Mouse (Mus musculus) myocyte (in vitro differentiated cells): ENCODE results near the gene Gm13090. TPM values are rescaled to one million over a fixed set of nuclear protein-coding genes. Genes with fewer than 3 reads are reported as not detected.

Experiments
- H3K27me3 ChIP-seq: one replicate; pipeline ENCODE4 v1.6.1; 2011; ENCODE audit not compliant: control insufficient read depth, insufficient read depth, insufficient read length
- H3K36me3 ChIP-seq: one replicate; pipeline ENCODE4 v1.6.1; 2011; ENCODE audit not compliant: control insufficient read depth, insufficient read depth
- H3K4me2 ChIP-seq: one replicate; pipeline ENCODE4 v1.6.1; 2011; ENCODE audit warnings: low read depth, control low read depth
- H3K4me3 ChIP-seq: one replicate; pipeline ENCODE4 v1.5.1; 2011; ENCODE audit warnings: mild to moderate bottlenecking, control low read depth, moderate library complexity
- H3K79me2 ChIP-seq: one replicate; pipeline ENCODE4 v1.6.1; 2011; ENCODE audit not compliant: control insufficient read depth, insufficient read depth
- H3ac ChIP-seq: one replicate; pipeline ENCODE4 v1.6.1; 2011; ENCODE audit not compliant: control insufficient read depth, insufficient read length
- CEBPB ChIP-seq: IDR thresholded peaks from 2 replicates; pipeline ENCODE4 v1.6.1; 2011; ENCODE audit warnings: mild to moderate bottlenecking, moderate library complexity; ENCODE audit not compliant: poor library complexity, insufficient read depth, severe bottlenecking
- E2F4 ChIP-seq: IDR thresholded peaks from one replicate; pipeline ENCODE4 v1.6.1; 2011; ENCODE audit warnings: mild to moderate bottlenecking, control low read depth, moderate library complexity; ENCODE audit not compliant: insufficient read depth
- MAX ChIP-seq: IDR thresholded peaks from one replicate; pipeline ENCODE4 v1.6.1; 2011; ENCODE audit warnings: low read depth, mild to moderate bottlenecking, control low read depth
- MYOD1 ChIP-seq, 3 experiments: IDR thresholded peaks; one replicate each; pipeline ENCODE4 v1.6.1; 2011; ENCODE audit warnings: control low read depth in 2 of 3, low read depth in 2 of 3, mild to moderate bottlenecking in 2 of 3, moderate library complexity in 1 of 3; ENCODE audit not compliant: insufficient read length in 2 of 3, control insufficient read depth in 1 of 3
- MYOG ChIP-seq, 3 experiments: IDR thresholded peaks; one replicate each; pipeline ENCODE4 v1.6.1; 2011; ENCODE audit warnings: control low read depth in 2 of 3, low read depth in 2 of 3, mild to moderate bottlenecking in 2 of 3; ENCODE audit not compliant: insufficient read length in 2 of 3, control insufficient read depth in 1 of 3, insufficient read depth in 1 of 3
- POLR2A ChIP-seq: IDR thresholded peaks from one replicate; pipeline ENCODE4 v1.6.1; 2011; ENCODE audit warnings: low read depth, mild to moderate bottlenecking, control low read depth, moderate library complexity; ENCODE audit not compliant: insufficient read length
- POLR2AphosphoS2 ChIP-seq: IDR thresholded peaks from one replicate; pipeline ENCODE4 v1.6.1; 2011; ENCODE audit warnings: low read depth, control low read depth; ENCODE audit not compliant: insufficient read length
- REST ChIP-seq: IDR thresholded peaks from one replicate; pipeline ENCODE4 v1.6.1; 2011; ENCODE audit warnings: mild to moderate bottlenecking, control low read depth, moderate library complexity; ENCODE audit not compliant: insufficient read depth, insufficient read length
- SRF ChIP-seq: IDR thresholded peaks from one replicate; pipeline ENCODE4 v1.6.1; 2011; ENCODE audit warnings: low read depth; ENCODE audit not compliant: control insufficient read depth, insufficient read length
- TCF12 ChIP-seq: IDR thresholded peaks from one replicate; pipeline ENCODE4 v1.6.1; 2011; ENCODE audit warnings: mild to moderate bottlenecking, control low read depth; ENCODE audit not compliant: poor library complexity, insufficient read depth, severe bottlenecking
- TCF3 ChIP-seq: IDR thresholded peaks from one replicate; pipeline ENCODE4 v1.6.1; 2011; ENCODE audit warnings: low read depth, control low read depth; ENCODE audit not compliant: insufficient read length
- USF1 ChIP-seq: IDR thresholded peaks from one replicate; pipeline ENCODE4 v1.6.1; 2011; ENCODE audit warnings: low read depth, mild to moderate bottlenecking, control low read depth, moderate library complexity
- polyA plus RNA-seq: library from polyadenylated mRNA; unstranded; fragments of >200 nt; fragmentation: generic; extraction: Trizol; gene quantifications from one replicate; pipeline ENCODE4 v1.2.1, GENCODE M21; 2012; ENCODE audit warnings: missing spikeins

Gene Gm13090
- polyA plus RNA-seq, 1 experiment, result not detected

DNA sequence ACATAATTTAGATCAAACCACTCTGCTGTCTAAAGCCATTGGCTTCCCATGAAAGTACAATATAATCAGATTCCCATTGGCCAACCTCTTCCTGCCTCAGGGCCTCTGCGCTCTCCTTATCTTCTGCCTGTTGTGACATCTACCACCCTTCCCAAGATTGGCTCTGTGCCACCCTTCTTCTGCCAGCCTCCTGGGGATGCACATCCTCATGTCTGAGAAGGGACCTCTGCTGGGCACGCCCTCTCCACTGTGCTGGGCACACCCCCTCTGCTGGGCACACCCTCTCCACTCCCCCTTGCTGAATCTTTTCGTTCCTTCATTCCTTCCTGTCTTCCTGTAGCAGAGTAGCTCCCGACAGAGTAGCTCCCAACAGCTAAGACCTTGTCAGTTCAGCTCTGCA lies 44.4 kb downstream of the Gm13090 start:
- H3ac ChIP-seq, result no peak overlapping the region
- peaks cover 55% of the 10 kb centered on the region for H3K27me3 ChIP-seq
- no peak for TF ChIP-seq REST
- no peak for TF ChIP-seq SRF
- no peak for TF ChIP-seq POLR2AphosphoS2
- TF ChIP-seq MYOG (IDR thresholded peaks at IDR 0.05; ENCODE audit: control insufficient read depth in 1 of 3, insufficient read depth in 1 of 3, insufficient read length in 2 of 3, low read depth in 2 of 3), result no peak
- no peak for TF ChIP-seq TCF12
- no peak for TF ChIP-seq POLR2A
- no peak for TF ChIP-seq E2F4
- no peak overlapping the region for H3K4me2 ChIP-seq
- no peaks in the 10 kb centered on the region for H3K79me2 ChIP-seq
- H3K36me3 ChIP-seq, result no peaks in the 10 kb centered on the region
- no peak overlapping the region for H3K4me3 ChIP-seq

DNA sequence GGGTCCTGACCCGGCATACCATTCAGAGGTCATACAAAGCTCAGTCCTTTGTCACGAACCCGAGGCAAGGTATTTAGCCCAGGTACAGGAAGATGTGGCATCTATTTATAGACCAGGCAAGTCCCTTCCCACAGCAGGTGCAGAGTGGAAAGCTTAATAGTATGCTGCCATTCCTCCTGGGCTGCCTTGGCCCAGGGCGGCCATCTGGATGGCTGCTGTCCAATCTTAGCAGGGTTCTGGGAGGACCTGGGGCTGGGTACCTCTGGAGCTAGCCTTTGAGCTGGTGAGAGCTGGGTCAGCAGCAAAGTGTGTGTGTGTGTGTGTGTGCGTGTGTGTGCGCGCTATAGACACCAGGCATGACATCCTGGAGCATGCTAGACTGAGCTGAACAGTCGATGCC lies 46.1 kb downstream of the Gm13090 start:
- H3K4me2 ChIP-seq, result no peak overlapping the region
- H3ac ChIP-seq, result no peak overlapping the region
- H3K79me2 ChIP-seq, result no peaks in the 10 kb centered on the region
- no peaks in the 10 kb centered on the region for H3K36me3 ChIP-seq
- H3K27me3 ChIP-seq, result peaks cover 55% of the 10 kb centered on the region
- TF ChIP-seq MYOG (IDR thresholded peaks at IDR 0.05; ENCODE audit: control insufficient read depth in 1 of 3, insufficient read depth in 1 of 3, insufficient read length in 2 of 3, low read depth in 2 of 3) (no peak), SRF (no peak)
- no peak overlapping the region for H3K4me3 ChIP-seq

GRCm38 (mm10) chr4:151137701-151138100 lies 48.3 kb downstream of the Gm13090 start:
- H3K27me3 ChIP-seq, result peaks cover 44% of the 10 kb centered on the region
- H3K4me3 ChIP-seq, result no peak overlapping the region
- no peak overlapping the region for H3K4me2 ChIP-seq
- TF ChIP-seq USF1 (no peak), E2F4 (no peak), SRF (no peak), MYOD1 (IDR thresholded peaks at IDR 0.05; ENCODE audit: control insufficient read depth in 1 of 3, insufficient read length in 2 of 3, low read depth in 2 of 3) (no peak), CEBPB (no peak), POLR2AphosphoS2 (no peak), REST (no peak), POLR2A (no peak), TCF3 (no peak), MAX (no peak), TCF12 (no peak), MYOG (IDR thresholded peaks at IDR 0.05; ENCODE audit: control insufficient read depth in 1 of 3, insufficient read depth in 1 of 3, insufficient read length in 2 of 3, low read depth in 2 of 3) (no peak)
- H3ac ChIP-seq, result no peak overlapping the region
- H3K79me2 ChIP-seq, result no peaks in the 10 kb centered on the region
- H3K36me3 ChIP-seq, result no peaks in the 10 kb centered on the region

DNA sequence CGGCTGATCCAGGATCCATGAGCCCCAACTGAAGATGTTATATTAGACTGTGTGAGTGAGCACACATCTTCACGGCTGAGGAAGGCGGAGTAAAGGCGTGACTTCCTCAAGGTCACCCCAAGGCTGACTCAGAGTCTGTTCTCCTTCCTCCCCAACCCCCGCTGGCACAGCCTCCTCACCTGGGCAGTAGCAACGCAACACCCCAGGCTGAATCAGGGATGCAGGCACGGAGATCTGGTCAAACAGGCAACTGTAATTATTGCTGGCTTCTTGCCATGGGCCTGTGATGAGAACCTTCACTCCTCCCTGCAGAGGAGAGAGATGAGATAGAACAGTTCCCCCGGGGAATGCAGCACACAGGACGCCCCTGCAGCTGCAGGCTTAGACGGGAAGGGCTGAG lies 48.8 kb downstream of the Gm13090 start:
- TF ChIP-seq MAX, result no peak
- no peak for TF ChIP-seq TCF3
- no peak for TF ChIP-seq SRF
- TF ChIP-seq TCF12, result no peak
- TF ChIP-seq POLR2A, result no peak
- no peak for TF ChIP-seq E2F4
- no peak for TF ChIP-seq MYOD1 (IDR thresholded peaks at IDR 0.05; ENCODE audit: control insufficient read depth in 1 of 3, insufficient read length in 2 of 3, low read depth in 2 of 3)
- TF ChIP-seq REST, result no peak
- no peak for TF ChIP-seq MYOG (IDR thresholded peaks at IDR 0.05; ENCODE audit: control insufficient read depth in 1 of 3, insufficient read depth in 1 of 3, insufficient read length in 2 of 3, low read depth in 2 of 3)
- TF ChIP-seq USF1, result no peak
- no peak for TF ChIP-seq POLR2AphosphoS2
- no peak for TF ChIP-seq CEBPB
- Histone ChIP-seq H3K4me3 (no peak overlapping the region), H3K79me2 (no peaks in the 10 kb centered on the region), H3ac (no peak overlapping the region), H3K27me3 (peaks cover 45% of the 10 kb centered on the region), H3K36me3 (no peaks in the 10 kb centered on the region), H3K4me2 (no peak overlapping the region)

DNA sequence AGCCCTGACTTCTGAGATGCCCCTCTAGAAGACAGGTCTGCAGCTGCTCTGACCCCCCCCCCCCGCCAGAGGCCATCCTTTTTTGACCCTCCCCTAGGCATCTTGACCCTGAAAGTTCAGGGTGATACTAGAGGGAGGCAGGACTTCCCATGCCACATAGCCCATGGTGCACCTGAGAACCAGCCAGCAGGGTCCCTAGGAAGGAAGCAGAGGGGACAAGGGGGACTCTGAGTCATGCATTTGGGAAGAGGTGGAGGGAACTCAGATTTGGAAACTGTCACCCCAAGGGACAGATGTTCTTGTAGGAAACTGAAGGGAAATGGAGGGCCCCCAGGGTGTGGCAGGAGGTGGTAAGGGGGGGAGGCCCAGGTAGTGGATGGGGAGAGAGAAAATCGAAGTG lies 49.2 kb downstream of the Gm13090 start:
- H3K79me2 ChIP-seq, result no peaks in the 10 kb centered on the region
- H3K4me2 ChIP-seq, result no peak overlapping the region
- H3ac ChIP-seq, result no peak overlapping the region
- no peak overlapping the region for H3K4me3 ChIP-seq
- no peaks in the 10 kb centered on the region for H3K36me3 ChIP-seq
- TF ChIP-seq USF1 (no peak), E2F4 (no peak), TCF3 (no peak), POLR2A (no peak)
- H3K27me3 ChIP-seq, result peaks cover 48% of the 10 kb centered on the region
